Mouse (Mus musculus): ENCODE results near the gene Rarb.

DNA sequence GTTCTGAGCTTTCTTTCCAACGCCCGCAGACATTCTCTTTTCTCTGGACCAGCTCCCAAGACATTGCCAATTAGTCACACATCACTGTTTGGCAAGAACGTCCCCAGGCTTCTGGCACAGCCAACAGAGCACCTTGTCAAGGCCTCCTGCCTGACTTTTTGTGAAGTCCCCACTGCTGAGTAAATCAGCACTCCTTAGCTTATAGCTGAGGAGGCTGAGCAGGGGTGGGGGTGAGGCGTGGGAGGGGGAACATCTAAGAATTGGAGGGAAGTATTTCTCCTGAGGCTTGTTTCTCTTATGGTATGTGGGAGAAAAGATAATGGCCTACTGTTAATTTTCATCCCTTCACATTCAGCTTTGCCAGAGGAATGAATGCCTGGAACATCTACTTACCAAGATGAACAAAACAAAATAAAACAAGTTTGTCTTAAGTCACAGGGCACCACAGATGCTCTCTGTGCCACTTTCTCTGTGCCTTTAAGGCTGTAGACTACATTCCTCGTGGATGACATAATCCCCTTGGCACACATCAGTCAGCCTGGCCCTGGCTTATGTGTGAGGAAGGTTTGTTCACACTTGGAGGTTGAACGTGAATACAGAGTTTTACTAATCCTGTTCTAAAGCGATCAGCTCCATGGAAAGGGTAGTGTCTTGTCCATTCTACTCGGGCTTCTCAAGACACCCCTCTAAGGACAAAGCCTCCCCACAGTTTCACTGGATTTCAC is 335.1 kb downstream of the Rarb start:
- TF ChIP-seq POLR2A (IDR thresholded peaks at IDR 0.05; ENCODE audit: borderline replicate concordance, extremely low read depth, insufficient read depth, insufficient read length, poor library complexity, severe bottlenecking) (no peak), CTCF (IDR thresholded peaks at IDR 0.05; ENCODE audit: borderline replicate concordance, extremely low read depth, insufficient read depth, insufficient read length) (no peak)

Measured in brain, embryonic 14.5 days (tissue).